Mouse (Mus musculus): Measurements from ENCODE around the gene Brpf3. TPM values are rescaled to one million over a fixed set of nuclear protein-coding genes. Genes with fewer than 3 reads are reported as not detected.
A peak's percentile ranks its signal among the peaks of the same experiment; 100 is the strongest.

Brpf3 gene
- polyA plus RNA-seq, 1 experiment from 2014 or later, result 12.9 TPM

DNA sequence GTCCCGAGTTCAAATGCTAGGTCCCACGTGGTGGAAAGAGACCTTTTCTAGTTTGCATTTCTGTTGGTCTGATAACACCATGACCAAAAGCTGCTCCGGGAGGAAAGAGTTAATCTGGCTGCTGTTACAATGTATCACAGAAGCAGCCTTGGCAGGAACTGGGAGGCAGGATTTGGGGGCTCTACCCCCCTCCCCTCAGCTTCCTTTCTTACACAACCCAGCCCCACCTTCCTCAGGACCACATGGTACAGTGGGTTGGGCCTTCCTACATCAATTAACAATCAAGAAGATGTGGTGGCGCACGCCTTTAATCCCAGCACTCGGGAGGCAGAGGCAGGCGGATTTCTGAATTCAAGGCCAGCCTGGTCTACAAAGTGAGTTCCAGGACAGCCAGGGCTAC, 53.5 kb downstream of the Brpf3 start:
- Histone ChIP-seq H3K9ac (ENCODE audit: low read length) (no peak overlapping the region), H3K27me3 (replicated peaks; ENCODE audit: control insufficient read depth, insufficient read depth, low read length) (no peaks in the 10 kb centered on the region), H3K9me3 (ENCODE audit: control insufficient read depth, low read length) (peaks cover 13% of the 10 kb centered on the region), H3K36me3 (ENCODE audit: control insufficient read depth, insufficient read depth, low read length) (no peaks in the 10 kb centered on the region), H3K27ac (ENCODE audit: low read depth) (no peak overlapping the region), H3K4me1 (replicated peaks; ENCODE audit: control insufficient read depth, insufficient read depth, low read length) (no peaks in the 10 kb centered on the region), H3K4me2 (ENCODE audit: low read length) (no peak overlapping the region), H3K4me3 (ENCODE audit: low read depth, low read length) (no peak overlapping the region)
- no peak for ATAC-seq (replicated peaks; ENCODE audit: low FRiP score, low TSS enrichment, low read depth)
- DNase-seq (ENCODE audit: low spot score), result no peak
- 82% methylated on average over 7 of the region's 7 CpGs for WGBS

DNA sequence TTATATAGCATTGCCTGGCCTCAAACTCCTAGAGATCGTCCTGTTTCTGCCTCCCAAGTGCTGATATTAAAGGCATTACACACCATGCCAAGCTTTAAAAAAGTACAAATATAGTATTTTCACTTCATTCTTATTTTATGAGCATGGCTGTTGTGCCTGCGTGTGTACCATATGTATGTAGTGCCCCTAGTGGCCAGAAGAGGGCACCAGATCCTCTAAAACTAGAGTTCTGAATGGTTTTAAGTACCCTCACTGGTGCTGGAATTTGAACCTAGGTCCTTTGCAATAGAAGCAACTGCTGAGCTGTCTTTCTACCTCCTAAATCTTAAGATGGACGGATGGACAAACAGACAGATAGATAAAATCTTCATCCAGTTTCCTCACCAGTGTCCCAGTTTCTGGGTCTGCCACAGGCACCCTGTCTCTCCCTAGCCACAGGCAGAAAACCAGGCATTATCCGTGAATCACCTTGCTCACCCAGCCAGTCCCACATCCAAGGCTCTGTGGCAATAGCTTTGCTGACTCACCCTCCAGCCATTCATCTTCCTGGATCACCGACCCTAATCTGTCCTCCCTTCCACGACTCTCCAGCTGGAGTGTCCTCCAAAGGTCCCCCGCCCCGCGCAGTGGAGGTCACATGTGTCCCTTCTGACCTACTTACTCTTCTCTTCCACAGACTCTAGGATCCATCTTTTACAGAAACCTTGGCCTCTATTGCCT, 54.4 kb downstream of the Brpf3 start:
- H3K27me3 ChIP-seq (replicated peaks; ENCODE audit: control insufficient read depth, insufficient read depth, low read length), result no peaks in the 10 kb centered on the region
- no peak overlapping the region for H3K4me3 ChIP-seq (ENCODE audit: low read depth, low read length)
- 71% methylated on average over 9 of the region's 9 CpGs for WGBS
- H3K4me1 ChIP-seq (replicated peaks; ENCODE audit: control insufficient read depth, insufficient read depth, low read length), result no peaks in the 10 kb centered on the region
- no peak for DNase-seq (ENCODE audit: low spot score)
- no peak overlapping the region for H3K4me2 ChIP-seq (ENCODE audit: low read length)
- H3K9ac ChIP-seq (ENCODE audit: low read length), result no peak overlapping the region
- no peak overlapping the region for H3K27ac ChIP-seq (ENCODE audit: low read depth)
- no peaks in the 10 kb centered on the region for H3K36me3 ChIP-seq (ENCODE audit: control insufficient read depth, insufficient read depth, low read length)
- ATAC-seq (replicated peaks; ENCODE audit: low FRiP score, low TSS enrichment, low read depth), result no peak
- H3K9me3 ChIP-seq (ENCODE audit: control insufficient read depth, low read length), result peaks cover 13% of the 10 kb centered on the region

DNA sequence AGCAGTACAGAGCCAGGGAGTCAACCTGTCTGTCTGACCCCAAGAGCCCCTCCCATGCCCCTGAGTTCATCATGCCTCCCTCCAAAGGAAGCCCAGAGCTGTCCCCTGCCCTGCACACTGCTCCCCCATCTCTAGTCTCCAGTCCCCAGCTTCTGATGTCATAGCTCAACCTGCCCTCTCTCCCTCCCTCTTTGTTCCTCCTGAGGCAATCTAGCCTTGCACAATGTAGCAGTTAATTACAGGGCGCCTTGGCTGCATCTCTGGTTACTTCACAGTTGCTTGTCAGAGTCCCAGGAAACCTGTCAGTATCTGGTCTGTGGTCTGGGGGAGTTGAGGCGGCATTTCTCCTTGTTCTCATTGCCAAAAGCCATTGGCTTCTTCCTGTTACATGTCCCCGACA, 55.1 kb downstream of the Brpf3 start:
- 68% methylated on average over 3 of the region's 3 CpGs for WGBS
- peaks cover 13% of the 10 kb centered on the region for H3K9me3 ChIP-seq (ENCODE audit: control insufficient read depth, low read length)
- no peak overlapping the region for H3K9ac ChIP-seq (ENCODE audit: low read length)
- no peak for DNase-seq (ENCODE audit: low spot score)
- H3K27ac ChIP-seq (ENCODE audit: low read depth), result no peak overlapping the region
- H3K4me2 ChIP-seq (ENCODE audit: low read length), result no peak overlapping the region
- H3K27me3 ChIP-seq (replicated peaks; ENCODE audit: control insufficient read depth, insufficient read depth, low read length), result no peaks in the 10 kb centered on the region
- H3K4me1 ChIP-seq (replicated peaks; ENCODE audit: control insufficient read depth, insufficient read depth, low read length), result no peaks in the 10 kb centered on the region
- H3K4me3 ChIP-seq (ENCODE audit: low read depth, low read length), result no peak overlapping the region
- no peak for ATAC-seq (replicated peaks; ENCODE audit: low FRiP score, low TSS enrichment, low read depth)
- H3K36me3 ChIP-seq (ENCODE audit: control insufficient read depth, insufficient read depth, low read length), result no peaks in the 10 kb centered on the region

DNA sequence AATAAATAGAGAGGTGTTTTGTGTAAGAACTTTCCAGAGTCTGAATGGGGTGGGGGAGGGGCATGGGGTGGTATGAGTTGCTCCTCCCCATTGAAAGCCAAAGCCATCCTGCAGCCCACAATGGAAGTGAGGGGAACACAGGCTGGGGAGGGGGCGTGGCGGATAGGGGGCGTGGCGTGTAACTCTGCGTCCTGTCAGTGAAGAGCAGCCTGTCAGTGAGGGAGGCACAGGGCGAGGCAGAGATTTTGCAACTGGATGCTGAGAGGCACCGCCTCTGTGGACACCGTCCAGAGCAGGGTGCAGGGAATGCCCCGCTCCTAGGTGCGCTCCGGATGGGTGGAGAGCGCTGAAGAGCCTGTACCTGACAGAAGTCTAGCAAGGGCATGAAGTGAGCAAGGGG, 57.3 kb downstream of the Brpf3 start, which contains the start of gene Pnpla1:
Pnpla1 (plus strand) TSS at position 207 of the 400 bp plus-strand sequence.
- ATAC-seq (replicated peaks; ENCODE audit: low FRiP score, low TSS enrichment, low read depth), result peak; percentile 33; the same call in 1 of the 2 replicates
- H3K36me3 ChIP-seq (ENCODE audit: control insufficient read depth, insufficient read depth, low read length), result no peaks in the 10 kb centered on the region
- H3K9me3 ChIP-seq (ENCODE audit: control insufficient read depth, low read length), result peaks cover 13% of the 10 kb centered on the region

GRCm38 (mm10) chr17:28863926-28864325, 63.0 kb downstream of the Brpf3 start:
- Histone ChIP-seq H3K4me3 (ENCODE audit: low read depth, low read length) (no peak overlapping the region), H3K27me3 (replicated peaks; ENCODE audit: control insufficient read depth, insufficient read depth, low read length) (no peaks in the 10 kb centered on the region), H3K9me3 (ENCODE audit: control insufficient read depth, low read length) (no peaks in the 10 kb centered on the region), H3K4me2 (ENCODE audit: low read length) (no peak overlapping the region), H3K36me3 (ENCODE audit: control insufficient read depth, insufficient read depth, low read length) (no peaks in the 10 kb centered on the region), H3K27ac (ENCODE audit: low read depth) (no peak overlapping the region), H3K4me1 (replicated peaks; ENCODE audit: control insufficient read depth, insufficient read depth, low read length) (no peaks in the 10 kb centered on the region), H3K9ac (ENCODE audit: low read length) (no peak overlapping the region)
- DNase-seq (ENCODE audit: low spot score) (no peak), ATAC-seq (replicated peaks; ENCODE audit: low FRiP score, low TSS enrichment, low read depth) (no peak)
- WGBS, result 66% methylated on average over 7 of the region's 7 CpGs

More for the DNA sequence above, 57.3 kb downstream of the Brpf3 start, which contains the start of gene Pnpla1:
- H3K4me2 ChIP-seq (ENCODE audit: low read length), result no peak within 1 kb of the TSS
- no peak within 1 kb of the TSS for H3K27ac ChIP-seq (ENCODE audit: low read depth)
- H3K9ac ChIP-seq (ENCODE audit: low read length), result no peak within 1 kb of the TSS
- H3K4me3 ChIP-seq (ENCODE audit: low read depth, low read length), result no peak within 1 kb of the TSS
- no peak for DNase-seq (ENCODE audit: low spot score)
- no peaks in the 10 kb centered on the region for H3K4me1 ChIP-seq (replicated peaks; ENCODE audit: control insufficient read depth, insufficient read depth, low read length)
- 40% methylated on average over 12 of the region's 12 CpGs for WGBS
- no peaks in the 10 kb centered on the region for H3K27me3 ChIP-seq (replicated peaks; ENCODE audit: control insufficient read depth, insufficient read depth, low read length)

DNA sequence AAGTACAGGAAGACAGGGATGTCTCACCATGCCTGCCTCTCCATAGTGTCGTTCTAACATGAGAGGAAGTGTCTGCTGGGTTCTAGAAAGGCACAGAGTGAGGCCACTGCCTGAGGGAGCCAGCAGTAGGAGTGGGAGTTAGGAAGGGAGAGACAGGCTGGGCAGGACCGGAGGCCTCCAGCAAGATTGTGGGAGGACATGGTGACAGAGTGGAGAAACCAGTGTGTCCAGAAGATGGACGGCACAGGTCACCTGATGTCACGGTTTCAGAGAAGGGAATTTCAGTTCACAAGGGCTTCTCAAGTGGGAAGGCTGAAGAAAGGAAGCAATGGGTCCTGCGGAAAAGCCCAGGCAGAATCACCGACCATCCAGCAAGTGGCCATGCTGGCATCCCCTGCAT, 63.6 kb downstream of the Brpf3 start:
- H3K4me3 ChIP-seq (ENCODE audit: low read depth, low read length), result no peak overlapping the region
- H3K4me1 ChIP-seq (replicated peaks; ENCODE audit: control insufficient read depth, insufficient read depth, low read length), result no peaks in the 10 kb centered on the region
- no peak overlapping the region for H3K27ac ChIP-seq (ENCODE audit: low read depth)
- 68% methylated on average over 6 of the region's 6 CpGs for WGBS
- ATAC-seq (replicated peaks; ENCODE audit: low FRiP score, low TSS enrichment, low read depth), result no peak
- H3K9ac ChIP-seq (ENCODE audit: low read length), result no peak overlapping the region
- no peak for DNase-seq (ENCODE audit: low spot score)
- H3K36me3 ChIP-seq (ENCODE audit: control insufficient read depth, insufficient read depth, low read length), result no peaks in the 10 kb centered on the region
- H3K9me3 ChIP-seq (ENCODE audit: control insufficient read depth, low read length), result no peaks in the 10 kb centered on the region
- no peak overlapping the region for H3K4me2 ChIP-seq (ENCODE audit: low read length)
- no peaks in the 10 kb centered on the region for H3K27me3 ChIP-seq (replicated peaks; ENCODE audit: control insufficient read depth, insufficient read depth, low read length)

GRCm38 (mm10) chr17:28866921-28867320, 66.0 kb downstream of the Brpf3 start:
- no peak for ATAC-seq (replicated peaks; ENCODE audit: low FRiP score, low TSS enrichment, low read depth)
- Histone ChIP-seq H3K4me2 (ENCODE audit: low read length) (no peak overlapping the region), H3K9me3 (ENCODE audit: control insufficient read depth, low read length) (no peaks in the 10 kb centered on the region), H3K27ac (ENCODE audit: low read depth) (no peak overlapping the region), H3K27me3 (replicated peaks; ENCODE audit: control insufficient read depth, insufficient read depth, low read length) (no peaks in the 10 kb centered on the region), H3K4me1 (replicated peaks; ENCODE audit: control insufficient read depth, insufficient read depth, low read length) (no peaks in the 10 kb centered on the region; the same call in 1 of the 2 replicates), H3K36me3 (ENCODE audit: control insufficient read depth, insufficient read depth, low read length) (no peaks in the 10 kb centered on the region), H3K9ac (ENCODE audit: low read length) (no peak overlapping the region), H3K4me3 (ENCODE audit: low read depth, low read length) (no peak overlapping the region)
- DNase-seq (ENCODE audit: low spot score), result no peak

DNA sequence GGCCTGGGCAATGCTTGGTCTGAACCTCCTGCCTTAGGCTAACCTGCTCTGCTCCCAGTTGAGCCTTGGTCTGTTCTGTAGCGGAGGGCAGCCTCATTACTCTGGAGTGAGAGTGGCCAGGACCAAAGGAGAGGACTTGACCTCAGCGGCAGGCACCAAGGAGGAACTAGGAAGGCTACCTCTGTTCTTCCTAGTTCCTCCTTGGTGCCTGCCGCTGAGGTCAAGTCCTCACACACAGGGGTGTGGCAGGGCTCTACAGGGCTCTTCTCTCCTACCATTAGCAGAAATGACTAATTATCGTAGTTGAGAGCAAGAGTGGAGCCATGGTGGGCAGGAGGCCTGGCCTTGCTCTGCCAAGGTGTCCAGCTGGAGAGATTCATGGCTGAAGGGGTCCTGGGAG, 66.5 kb downstream of the Brpf3 start:
- WGBS, result 82% methylated on average over 4 of the region's 4 CpGs

More for the DNA sequence above, 66.5 kb downstream of the Brpf3 start:
- Histone ChIP-seq H3K9me3 (ENCODE audit: control insufficient read depth, low read length) (no peaks in the 10 kb centered on the region), H3K36me3 (ENCODE audit: control insufficient read depth, insufficient read depth, low read length) (no peaks in the 10 kb centered on the region), H3K27ac (ENCODE audit: low read depth) (no peak overlapping the region), H3K4me2 (ENCODE audit: low read length) (no peak overlapping the region), H3K27me3 (replicated peaks; ENCODE audit: control insufficient read depth, insufficient read depth, low read length) (no peaks in the 10 kb centered on the region), H3K4me3 (ENCODE audit: low read depth, low read length) (no peak overlapping the region), H3K4me1 (replicated peaks; ENCODE audit: control insufficient read depth, insufficient read depth, low read length) (no peaks in the 10 kb centered on the region; the same call in 1 of the 2 replicates), H3K9ac (ENCODE audit: low read length) (no peak overlapping the region)
- ATAC-seq (replicated peaks; ENCODE audit: low FRiP score, low TSS enrichment, low read depth) (no peak), DNase-seq (ENCODE audit: low spot score) (no peak)
